Mouse (Mus musculus) midbrain, postnatal 0 days (tissue): ENCODE data around the gene Prkce. TPM values are rescaled to one million over a fixed set of nuclear protein-coding genes. Genes with fewer than 3 reads are reported as not detected.

ENCODE experiments used
- ATAC-seq: fragments of 200-750 bp; cut with Nextera tagmentation; 2 replicates; pipeline ENCODE4 v1.8.0; 2017; ENCODE audit warnings: moderate number of reproducible peaks, mild to moderate bottlenecking, moderate TSS enrichment, moderate library complexity; ENCODE audit not compliant: low FRiP score
- DNase-seq: peaks from one replicate; pipeline ENCODE4 v3.0.0-alpha.2; 2015; ENCODE audit warnings: low spot score
- H3K27ac ChIP-seq: fragments of 300-500 bp; sonication (generic); 2 replicates; pipeline ENCODE4 v1.5.1; 2014; ENCODE audit warnings: low read depth, mild to moderate bottlenecking, low read length, mixed read lengths
- H3K27me3 ChIP-seq: fragments of 300-500 bp; sonication (generic); 2 replicates; pipeline ENCODE4 v1.6.1; 2014; ENCODE audit warnings: low read length, control low read depth, mixed read lengths; ENCODE audit not compliant: insufficient read depth
- H3K36me3 ChIP-seq: fragments of 300-500 bp; sonication (generic); 2 replicates; pipeline ENCODE4 v1.6.1; 2014; ENCODE audit warnings: low read length, control low read depth, mixed read lengths; ENCODE audit not compliant: insufficient read depth
- H3K4me1 ChIP-seq: fragments of 300-500 bp; sonication (generic); 2 replicates; pipeline ENCODE4 v1.6.1; 2014; ENCODE audit warnings: mild to moderate bottlenecking, control low read depth, antibody characterized with exemption, low read length, mixed read lengths; ENCODE audit not compliant: insufficient read depth
- H3K4me2 ChIP-seq: fragments of 300-500 bp; sonication (generic); 2 replicates; pipeline ENCODE4 v1.6.1; 2014; ENCODE audit warnings: low read depth, mild to moderate bottlenecking, low read length, mixed read lengths; ENCODE audit not compliant: poor library complexity, severe bottlenecking
- H3K4me3 ChIP-seq: fragments of 300-500 bp; sonication (generic); 2 replicates; pipeline ENCODE4 v1.5.1; 2014; ENCODE audit warnings: low read depth, mild to moderate bottlenecking, low read length, moderate library complexity
- H3K9ac ChIP-seq: fragments of 300-500 bp; sonication (generic); replicated peaks from 2 replicates; pipeline ENCODE4 v1.6.1; 2014; ENCODE audit warnings: mild to moderate bottlenecking, low read length, moderate library complexity, mixed read lengths; ENCODE audit not compliant: poor library complexity, severe bottlenecking
- H3K9me3 ChIP-seq: fragments of 300-500 bp; sonication (generic); 2 replicates; pipeline ENCODE4 v1.6.1; 2016; ENCODE audit warnings: low read length, control low read depth
- CTCF ChIP-seq: IDR thresholded peaks from 2 replicates; pipeline ENCODE4 v1.5.1; 2016; ENCODE audit warnings: antibody characterized with exemption, mild to moderate bottlenecking
- WGBS: fragments of 180-500 bp; shearing (Covaris S2); extraction: QIAGEN DNeasy Blood & Tissue Kit; methylation state at CpG from one replicate; pipeline ENCODE4 v1.1.7; 2014; 5-methylcytosine and 5-hydroxymethylcytosine counted together
- polyA plus RNA-seq: library from polyadenylated mRNA; unstranded; fragments of >200 nt; fragmentation: Nextera tagmentation; extraction: Ambion mirVana; gene quantifications from 2 replicates; pipeline ENCODE4 v1.2.1, GENCODE M21; 2015
- total RNA-seq: library from RNA; depleted of rRNA; stranded (reverse); fragments of >200 nt; gene quantifications from 2 replicates; pipeline ENCODE4 v1.2.3, GENCODE M21; 2014

The Prkce gene
- total and polyA plus RNA-seq, 2 experiments from 2014 or later: 61.0 to 64.5 TPM

DNA sequence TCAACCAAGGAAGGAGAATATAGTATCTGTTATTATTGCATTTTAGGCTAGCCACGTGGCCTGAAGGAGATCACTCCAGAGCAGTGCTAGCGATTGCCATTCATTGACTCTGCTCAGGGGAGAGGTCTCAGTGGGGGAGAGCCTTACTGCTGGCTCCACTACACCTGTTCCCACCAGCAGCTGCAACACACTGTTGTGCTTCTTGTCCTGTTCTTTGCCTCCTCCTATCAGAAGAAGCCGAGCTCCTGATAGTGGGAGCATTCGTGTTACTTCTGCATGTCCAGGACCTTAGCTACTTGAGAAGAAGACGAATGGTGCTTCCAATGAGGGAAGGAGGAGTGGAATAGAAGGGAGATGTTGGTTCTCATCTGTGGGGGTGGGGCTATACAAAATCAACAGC lies 195.8 kb downstream of the Prkce start:
- DNase-seq: no peak
- ATAC-seq: no peak
- Histone ChIP-seq H3K9ac (no peak overlapping the region), H3K4me3 (no peak overlapping the region), H3K27ac (no peak overlapping the region), H3K27me3 (no peaks in the 10 kb centered on the region), H3K9me3 (no peaks in the 10 kb centered on the region), H3K4me2 (no peak overlapping the region), H3K4me1 (0 out of 2 replicates have a peak, but pooled peaks cover under 1% of the 10 kb centered on the region), H3K36me3 (no peaks in the 10 kb centered on the region)
- WGBS: 64% methylated on average over 5 of the region's 5 CpGs
- no peak for TF ChIP-seq CTCF

DNA sequence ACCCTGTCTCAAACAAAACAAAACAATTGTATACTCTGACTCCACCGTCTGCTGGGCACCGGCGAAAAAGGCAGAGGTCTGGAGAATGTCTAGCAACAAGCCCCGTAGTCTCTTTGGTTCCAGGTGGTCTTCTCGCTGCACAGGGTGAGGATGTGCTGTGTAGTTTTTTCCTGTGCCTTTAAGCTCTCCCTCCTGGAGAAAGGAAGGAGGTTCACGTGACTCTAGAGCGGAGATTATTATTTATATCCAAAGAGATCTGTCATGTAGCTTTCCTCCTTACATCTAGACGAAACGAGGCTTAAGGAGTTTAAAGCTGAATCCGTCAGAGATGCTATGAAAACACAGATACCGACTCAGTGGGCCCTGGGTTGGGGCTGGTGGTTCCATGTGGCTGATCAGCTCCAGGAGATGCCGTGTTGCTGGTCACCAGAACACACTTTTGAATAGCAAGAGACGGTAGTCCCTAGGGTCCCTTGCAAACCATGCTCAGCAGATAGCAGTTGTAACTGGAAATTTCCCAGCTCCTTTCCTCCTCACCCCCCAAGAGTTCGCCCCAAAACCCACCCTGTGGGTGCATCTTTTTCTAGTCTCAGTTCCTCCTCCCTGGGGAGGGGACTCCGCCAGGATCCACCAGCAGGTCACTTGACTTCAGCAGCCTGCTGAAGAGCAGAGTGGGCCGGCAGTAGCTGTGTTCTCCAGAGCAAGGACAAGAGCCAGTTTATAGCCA lies 196.9 kb downstream of the Prkce start:
- H3K9ac ChIP-seq: no peak overlapping the region
- H3K36me3 ChIP-seq: no peaks in the 10 kb centered on the region
- ATAC-seq (no peak), DNase-seq (no peak)
- no peak overlapping the region for H3K4me2 ChIP-seq
- no peak overlapping the region for H3K27ac ChIP-seq
- H3K27me3 ChIP-seq: no peaks in the 10 kb centered on the region
- no peak overlapping the region for H3K4me3 ChIP-seq
- 69% methylated on average over 16 of the region's 16 CpGs for WGBS
- no peaks in the 10 kb centered on the region for H3K9me3 ChIP-seq
- no peak for TF ChIP-seq CTCF
- no peaks in the 10 kb centered on the region for H3K4me1 ChIP-seq

DNA sequence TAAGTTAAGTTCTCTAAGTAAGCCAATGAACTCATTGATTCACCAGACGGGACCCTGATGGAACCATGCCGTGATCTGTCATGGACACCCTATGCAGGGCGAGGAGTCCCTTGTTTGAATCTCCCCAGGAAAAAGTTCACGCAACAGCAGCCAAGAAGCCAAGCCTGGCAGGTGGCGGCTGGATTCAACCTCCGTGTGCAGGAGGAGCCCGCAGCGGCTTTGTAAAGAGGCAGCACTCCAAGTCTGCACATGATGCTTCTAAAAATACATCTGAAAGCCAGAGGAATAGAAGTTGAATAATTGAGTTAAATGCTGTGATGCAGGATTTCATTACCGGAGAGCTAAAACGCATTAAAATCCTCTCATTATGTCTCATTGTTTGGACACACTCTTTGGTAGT lies 199.3 kb downstream of the Prkce start:
- no peak overlapping the region for H3K27ac ChIP-seq

DNA sequence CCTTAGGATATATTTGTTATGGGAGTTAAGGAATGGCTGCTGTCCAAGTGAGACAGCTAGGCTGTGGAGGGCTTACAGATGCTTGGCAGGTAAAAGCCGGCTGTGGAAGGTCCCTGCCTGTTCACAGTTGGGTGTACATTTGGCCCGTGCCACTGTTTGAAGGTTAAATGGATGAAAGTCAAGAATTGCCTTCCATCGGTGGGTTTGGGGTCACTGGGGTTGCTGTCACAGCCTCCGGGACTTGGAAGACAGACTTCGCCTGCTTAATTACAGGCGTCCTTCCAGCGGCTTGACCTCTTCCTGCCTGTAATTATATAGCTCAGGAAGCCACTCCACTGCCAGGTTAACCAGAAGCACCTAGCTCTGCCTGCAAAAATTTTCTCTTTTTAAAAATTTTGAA lies 200.1 kb downstream of the Prkce start:
- Histone ChIP-seq H3K9ac (no peak overlapping the region), H3K4me2 (no peak overlapping the region), H3K4me1 (peaks cover 12% of the 10 kb centered on the region; the same call in 1 of the 2 replicates), H3K27ac (no peak overlapping the region), H3K9me3 (no peaks in the 10 kb centered on the region), H3K4me3 (no peak overlapping the region), H3K27me3 (no peaks in the 10 kb centered on the region), H3K36me3 (no peaks in the 10 kb centered on the region)
- no peak for DNase-seq
- ATAC-seq: no peak
- TF ChIP-seq CTCF: no peak
- 59% methylated on average over 7 of the region's 7 CpGs for WGBS

More for the DNA sequence above, 199.3 kb downstream of the Prkce start:
- Histone ChIP-seq H3K4me1 (peaks cover 12% of the 10 kb centered on the region; the same call in 1 of the 2 replicates), H3K9me3 (no peaks in the 10 kb centered on the region), H3K27me3 (no peaks in the 10 kb centered on the region), H3K4me2 (no peak overlapping the region), H3K9ac (no peak overlapping the region; the same call in 1 of the 2 replicates), H3K36me3 (no peaks in the 10 kb centered on the region), H3K4me3 (no peak overlapping the region)
- no peak for TF ChIP-seq CTCF
- 47% methylated on average over 10 of the region's 10 CpGs for WGBS
- ATAC-seq (0 out of 2 replicates have a peak, but pooled peaks have one; percentile 6), DNase-seq (no peak)

DNA sequence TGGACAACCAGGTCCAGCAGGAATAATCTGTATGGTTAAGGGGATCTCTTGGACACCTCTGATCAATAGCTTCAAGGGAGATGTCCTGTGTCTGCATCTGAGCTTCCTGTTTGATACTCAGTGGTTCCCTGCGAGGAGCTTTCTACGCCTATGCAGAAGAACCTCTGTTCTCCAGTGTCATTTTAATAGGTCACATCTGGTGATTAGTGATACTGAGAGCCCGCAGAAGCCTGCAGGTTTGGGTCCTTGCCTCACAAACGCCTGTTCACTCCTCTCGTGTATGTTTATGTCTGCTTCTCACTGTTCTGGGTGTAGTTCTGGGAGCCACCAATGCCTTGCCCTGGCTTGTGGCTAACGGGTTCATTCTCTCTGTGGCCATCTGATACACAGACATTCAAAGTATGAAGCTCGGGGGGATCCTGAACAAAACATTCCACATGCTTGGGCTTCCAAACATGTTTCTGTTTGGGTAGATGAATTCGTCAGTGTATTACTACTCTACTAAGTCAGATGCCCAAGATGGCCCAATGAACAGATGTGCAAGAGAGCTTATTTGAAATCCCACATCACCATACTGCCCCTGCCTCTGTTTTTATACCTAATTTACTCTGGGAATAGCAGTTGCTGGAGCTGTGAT lies 202.6 kb downstream of the Prkce start:
- no peak for TF ChIP-seq CTCF
- H3K27ac ChIP-seq: 0 out of 2 replicates have a peak overlapping the region, but pooled peaks have one; percentile 26
- H3K9ac ChIP-seq: no peak overlapping the region
- H3K4me2 ChIP-seq: no peak overlapping the region
- WGBS: 84% methylated on average over 8 of the region's 8 CpGs
- H3K27me3 ChIP-seq: no peaks in the 10 kb centered on the region
- DNase-seq (no peak), ATAC-seq (no peak)
- no peak overlapping the region for H3K4me3 ChIP-seq
- H3K4me1 ChIP-seq: peaks cover 12% of the 10 kb centered on the region; the same call in 1 of the 2 replicates
- no peaks in the 10 kb centered on the region for H3K36me3 ChIP-seq
- no peaks in the 10 kb centered on the region for H3K9me3 ChIP-seq

DNA sequence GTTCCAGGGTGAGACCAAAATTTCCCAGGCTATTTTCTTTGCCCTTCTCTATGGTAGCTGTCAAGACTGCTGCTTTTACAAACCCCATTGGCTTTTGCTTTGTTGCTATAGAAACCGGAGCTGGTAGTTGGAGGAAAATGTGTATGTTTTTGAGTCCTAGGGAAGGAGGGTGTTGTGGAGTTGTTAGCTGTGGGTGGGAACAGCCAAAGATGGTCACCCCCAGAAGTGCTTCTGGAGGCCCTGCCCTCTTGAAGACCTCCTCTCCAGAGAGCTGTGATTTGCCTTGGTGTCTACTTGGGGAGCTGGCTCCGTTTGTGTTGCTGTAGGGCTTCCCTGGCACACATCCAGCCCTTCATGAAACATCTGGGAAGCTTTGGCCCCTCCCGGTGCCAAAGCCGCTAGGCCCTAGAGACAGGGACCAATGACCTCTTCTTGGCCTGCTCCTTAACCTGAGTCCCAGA lies 203.5 kb downstream of the Prkce start:
- Histone ChIP-seq H3K27ac (peak overlapping the region; percentile 19; the same call in 1 of the 2 replicates), H3K9ac (no peak overlapping the region), H3K36me3 (no peaks in the 10 kb centered on the region), H3K4me3 (no peak overlapping the region), H3K9me3 (no peaks in the 10 kb centered on the region), H3K27me3 (no peaks in the 10 kb centered on the region), H3K4me1 (peaks cover 12% of the 10 kb centered on the region; the same call in 1 of the 2 replicates), H3K4me2 (0 out of 2 replicates have a peak overlapping the region, but pooled peaks have one; percentile 6)
- ATAC-seq (peak; percentile 17; the same call in 1 of the 2 replicates), DNase-seq (peak; percentile 60)
- TF ChIP-seq CTCF: no peak
- WGBS: 46% methylated on average over 4 of the region's 4 CpGs
